Mouse (Mus musculus) activated CD4-positive, CD25-positive, alpha-beta regulatory T cell, adult 4 months (primary cell): ENCODE results near the gene Lpcat1. TPM values are rescaled to one million over a fixed set of nuclear protein-coding genes. Genes with fewer than 3 reads are reported as not detected.

Experiments
- ATAC-seq: one replicate; pipeline ENCODE4 v1.8.0; 2017
- polyA plus RNA-seq, 2 experiments: library from polyadenylated mRNA; unstranded; fragments of 100-300 nt; shearing (Covaris generic); gene quantifications; one replicate each; pipeline ENCODE4 v1.2.1; 2017

The Lpcat1 gene
- polyA plus RNA-seq, 2 experiments from 2014 or later = 22.3 to 28.0 TPM

- ATAC-seq = peak; percentile 68
These were observed 15.5 kb downstream of the Lpcat1 start for GRCm38 (mm10) chr13:73482476-73482875.

GRCm38 (mm10) chr13:73483331-73483730 is 16.3 kb downstream of the Lpcat1 start:
- ATAC-seq = no peak

GRCm38 (mm10) chr13:73484171-73484570 is 17.2 kb downstream of the Lpcat1 start:
- ATAC-seq = no peak

- peak; percentile 80 for ATAC-seq
These were observed 21.1 kb downstream of the Lpcat1 start for GRCm38 (mm10) chr13:73488105-73488504.

GRCm38 (mm10) chr13:73488707-73489106 is 21.7 kb downstream of the Lpcat1 start:
- peak; percentile 60 for ATAC-seq

- ATAC-seq = no peak
These were observed 23.0 kb downstream of the Lpcat1 start for GRCm38 (mm10) chr13:73489986-73490385.

- ATAC-seq = no peak
These were observed 23.7 kb downstream of the Lpcat1 start for GRCm38 (mm10) chr13:73490564-73491170.

- peak; percentile 38 for ATAC-seq
These were observed 26.2 kb downstream of the Lpcat1 start for GRCm38 (mm10) chr13:73493183-73493582.

- ATAC-seq = no peak
These were observed 27.5 kb downstream of the Lpcat1 start for GRCm38 (mm10) chr13:73494528-73494927.

GRCm38 (mm10) chr13:73496137-73496536 is 29.1 kb downstream of the Lpcat1 start:
- peak; percentile 31 for ATAC-seq

- ATAC-seq = no peak
These were observed 33.1 kb downstream of the Lpcat1 start for GRCm38 (mm10) chr13:73499893-73500604.

GRCm38 (mm10) chr13:73502719-73503118 is 35.7 kb downstream of the Lpcat1 start:
- peak; percentile 51 for ATAC-seq

- peak; percentile 67 for ATAC-seq
These were observed 38.9 kb downstream of the Lpcat1 start for GRCm38 (mm10) chr13:73505686-73506467.

- ATAC-seq = no peak
These were observed 42.0 kb downstream of the Lpcat1 start for GRCm38 (mm10) chr13:73508817-73509550.

GRCm38 (mm10) chr13:73509869-73510268 is 42.9 kb downstream of the Lpcat1 start:
- no peak for ATAC-seq

- ATAC-seq = peak; percentile 66
These were observed 46.0 kb downstream of the Lpcat1 start for GRCm38 (mm10) chr13:73512776-73513673.

GRCm38 (mm10) chr13:73516886-73517285 is 49.9 kb downstream of the Lpcat1 start:
- ATAC-seq = no peak

- no peak for ATAC-seq
These were observed 66.7 kb downstream of the Lpcat1 start for GRCm38 (mm10) chr13:73533716-73534115.

- ATAC-seq = no peak
These were observed 68.3 kb downstream of the Lpcat1 start for GRCm38 (mm10) chr13:73535287-73535686.

GRCm38 (mm10) chr13:73536403-73536821 is 69.4 kb downstream of the Lpcat1 start, which contains the start of gene Slc6a3:
Gene Slc6a3, plus strand, starts transcription at chr13:73536747.
- ATAC-seq = no peak

GRCm38 (mm10) chr13:73536824-73537223 is 69.8 kb downstream of the Lpcat1 start:
- ATAC-seq = no peak

GRCm38 (mm10) chr13:73564201-73564600 is 97.2 kb downstream of the Lpcat1 start:
- no peak for ATAC-seq
